Mouse (Mus musculus) lung, postnatal 0 days (tissue): ENCODE results near the gene Crtc2.

Source experiments
- CTCF ChIP-seq: IDR thresholded peaks from 2 replicates; pipeline ENCODE4 v1.5.1; 2016; ENCODE audit warnings: antibody characterized with exemption, mild to moderate bottlenecking
- EP300 ChIP-seq: IDR thresholded peaks from 2 replicates; pipeline ENCODE4 v1.6.1; 2016; ENCODE audit warnings: antibody characterized with exemption, mild to moderate bottlenecking, control low read depth

- TF ChIP-seq CTCF (no peak), EP300 (no peak)
Observed at GRCm38 (mm10) chr3:90263121-90263771, 9.3 kb downstream of the Crtc2 start.
